Mouse (Mus musculus) layer of hippocampus, adult 11-12 months (tissue): Measurements from ENCODE around the gene Prkd1.

Experiments used
- DNase-seq: peaks from one replicate; pipeline ENCODE4 v3.0.0; 2022; ENCODE audit warnings: low spot score

Prkd1 gene

GRCm38 (mm10) chr12:50430129-50430703 is 218.7 kb downstream of the Prkd1 start:
- no peak for DNase-seq

DNA sequence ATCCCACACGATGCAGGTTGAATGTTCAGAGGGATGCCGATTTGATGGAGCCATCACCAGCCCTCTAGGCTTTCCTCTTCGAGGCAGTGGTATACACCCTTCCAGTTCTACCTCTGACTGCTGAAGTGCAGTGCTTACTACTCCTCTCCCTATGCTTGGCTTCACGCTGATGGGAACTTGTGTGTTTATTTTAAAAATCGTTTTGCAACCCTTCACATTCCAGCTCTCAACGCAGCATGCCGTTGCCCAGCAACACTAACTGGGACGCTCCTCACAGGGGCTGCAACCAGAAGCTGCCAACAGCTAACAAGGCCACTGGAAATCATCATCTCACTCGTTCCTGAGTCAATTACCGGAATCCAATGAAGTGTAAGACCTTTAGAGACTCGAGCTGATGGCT is 296.5 kb downstream of the Prkd1 start:
- DNase-seq: peak; percentile 45

- DNase-seq: no peak
Observed at GRCm38 (mm10) chr12:50333182-50333581, 315.7 kb downstream of the Prkd1 start.

GRCm38 (mm10) chr12:50314634-50315033 is 334.3 kb downstream of the Prkd1 start:
- peak; percentile 17 for DNase-seq

DNA sequence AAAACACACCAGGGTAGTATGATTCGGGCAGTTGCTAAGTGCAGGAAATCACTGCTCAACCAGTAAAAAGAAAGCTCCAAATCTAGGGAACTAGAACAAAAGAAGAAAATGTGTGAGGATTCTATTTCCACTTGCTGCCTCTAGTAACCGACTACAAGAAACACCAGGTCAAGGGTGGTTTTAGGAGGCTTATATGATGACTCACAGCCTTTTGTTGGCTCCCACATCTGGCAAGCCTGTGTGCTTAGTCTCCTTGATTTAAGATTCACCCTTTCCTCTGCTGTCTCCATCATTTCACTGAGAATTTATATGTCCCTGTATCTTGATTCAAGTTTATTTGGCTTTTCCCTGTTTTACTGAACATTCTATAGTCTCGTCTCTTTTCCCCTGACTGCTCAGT is 339.6 kb downstream of the Prkd1 start:
- DNase-seq: no peak

GRCm38 (mm10) chr12:50301334-50301733 is 347.6 kb downstream of the Prkd1 start:
- DNase-seq: peak; percentile 38

GRCm38 (mm10) chr12:50296067-50296466 is 352.8 kb downstream of the Prkd1 start:
- no peak for DNase-seq

DNA sequence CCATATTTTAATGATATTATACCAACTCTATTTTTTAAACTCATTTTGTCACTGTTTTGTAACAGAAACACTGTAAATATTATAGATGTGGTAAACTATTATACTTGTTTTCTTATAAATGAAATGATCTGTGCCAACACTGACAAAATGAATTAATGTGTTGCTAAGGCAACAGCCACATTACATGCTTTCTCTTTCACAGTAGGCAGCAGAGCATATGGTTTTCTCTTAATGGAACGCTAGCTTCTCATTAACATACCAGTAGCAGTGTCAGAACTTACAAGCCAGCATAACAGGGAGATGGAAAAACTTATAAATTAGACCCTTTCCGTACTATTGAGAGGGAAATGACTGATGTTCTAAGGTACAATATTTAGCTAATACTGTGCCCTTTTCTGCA is 353.3 kb downstream of the Prkd1 start:
- DNase-seq: no peak

DNA sequence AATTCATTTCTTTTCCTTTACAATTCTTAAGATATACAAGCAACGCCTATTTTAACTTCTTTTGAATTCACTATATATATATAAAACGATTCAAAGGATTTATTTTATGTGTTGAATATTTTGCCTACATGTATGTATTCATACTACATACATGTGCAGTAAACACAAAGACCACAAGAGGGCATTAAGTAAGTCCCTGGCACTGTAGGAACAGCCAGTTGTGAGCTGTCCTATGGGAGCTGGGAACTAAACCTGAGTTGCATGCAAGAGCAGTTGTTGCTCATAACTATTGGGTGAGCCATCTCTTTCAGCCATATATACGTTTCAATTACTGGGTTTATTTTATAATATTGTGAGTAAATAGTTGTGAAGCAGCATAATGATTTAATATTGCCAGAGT is 356.1 kb downstream of the Prkd1 start:
- no peak for DNase-seq
